Mouse (Mus musculus): ENCODE data around the gene Hmgn2. TPM values are rescaled to one million over a fixed set of nuclear protein-coding genes. Genes with fewer than 3 reads are reported as not detected.
"Not testable (repeated sequence)": the region's sequence is repeated elsewhere in the genome, so short reads cannot be mapped to it uniquely, and the experiment has no call there.

Hmgn2 gene
- total RNA-seq, 2 experiments from 2014 or later = 403 to 984 TPM

DNA sequence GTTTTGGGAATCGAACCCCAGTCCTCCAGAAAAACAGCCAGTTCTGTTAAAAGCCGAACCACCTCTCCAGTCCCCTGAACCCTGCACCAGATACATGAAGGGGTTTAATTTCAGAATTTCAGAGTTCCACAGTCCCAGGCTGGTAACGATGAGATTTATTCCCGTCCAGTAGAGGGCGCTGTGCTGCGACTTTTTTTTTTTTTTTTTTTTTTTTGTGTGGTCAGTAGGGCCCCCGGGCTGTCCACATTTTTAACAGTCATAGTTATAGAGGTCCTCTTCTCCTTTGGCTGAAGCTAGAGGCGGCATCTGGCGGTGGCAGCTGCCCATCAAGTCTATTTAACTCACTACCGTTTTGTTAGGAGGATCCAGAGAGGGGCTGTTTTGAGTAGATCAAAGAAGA is 37.1 kb downstream of the Hmgn2 start:
- ATAC-seq (replicated peaks; ENCODE audit: low FRiP score, poor library complexity, severe bottlenecking) = peak; percentile 63

DNA sequence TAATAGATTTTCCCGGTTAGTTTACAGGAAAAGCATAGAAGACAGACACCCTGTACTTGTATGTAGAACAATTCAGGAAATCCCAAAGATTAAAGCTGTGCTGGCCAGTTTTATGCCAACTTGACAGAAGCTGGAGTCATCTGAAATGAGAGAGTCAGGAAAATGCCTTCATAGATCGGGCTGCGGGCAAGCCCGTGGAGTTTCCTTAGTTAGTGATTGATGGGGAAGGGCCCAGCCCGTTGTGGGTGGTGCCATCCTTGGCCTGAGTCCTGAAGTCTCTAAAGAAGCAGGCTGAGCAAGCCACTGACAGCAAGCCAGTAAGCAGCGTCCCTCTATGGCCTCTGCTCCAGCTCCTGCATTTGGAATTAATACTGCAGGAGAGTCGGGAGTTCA is 39.2 kb downstream of the Hmgn2 start:
- ATAC-seq (replicated peaks; ENCODE audit: low FRiP score, poor library complexity, severe bottlenecking) = no peak

DNA sequence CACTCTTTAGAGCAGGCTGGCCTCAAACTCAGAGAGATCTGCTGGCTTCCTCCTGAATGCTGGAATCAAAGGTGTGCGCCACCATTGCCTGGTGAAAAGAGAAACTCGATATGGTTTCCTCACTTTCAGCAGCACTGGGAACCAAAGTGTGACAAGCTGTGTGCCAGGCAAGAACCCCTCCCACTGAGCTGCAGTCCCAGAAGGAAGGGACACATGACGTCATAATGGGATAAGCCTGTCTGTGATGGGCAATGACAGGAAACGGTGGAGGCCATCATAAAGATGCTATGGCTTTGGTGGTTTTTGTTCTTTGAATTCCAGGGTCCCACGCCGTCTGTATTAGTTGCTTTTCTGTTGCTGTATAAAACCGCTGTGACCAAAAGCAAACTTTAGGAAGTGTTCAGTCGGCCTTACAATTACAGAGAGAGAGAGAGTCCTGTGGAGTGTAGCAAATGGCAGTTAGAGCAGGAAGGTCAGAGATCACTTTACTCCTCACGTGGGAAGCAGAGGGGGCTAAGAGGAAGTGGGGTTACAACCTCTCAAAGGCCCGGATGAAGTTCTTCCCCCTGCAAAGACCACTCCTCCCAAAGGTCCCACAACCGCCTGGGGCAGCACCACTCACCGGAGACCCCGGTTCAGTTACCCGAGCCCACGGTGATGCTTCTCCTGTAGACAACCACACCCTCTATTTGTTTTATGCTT is 39.7 kb downstream of the Hmgn2 start:
- no peak for ATAC-seq (replicated peaks; ENCODE audit: low FRiP score, poor library complexity, severe bottlenecking)

DNA sequence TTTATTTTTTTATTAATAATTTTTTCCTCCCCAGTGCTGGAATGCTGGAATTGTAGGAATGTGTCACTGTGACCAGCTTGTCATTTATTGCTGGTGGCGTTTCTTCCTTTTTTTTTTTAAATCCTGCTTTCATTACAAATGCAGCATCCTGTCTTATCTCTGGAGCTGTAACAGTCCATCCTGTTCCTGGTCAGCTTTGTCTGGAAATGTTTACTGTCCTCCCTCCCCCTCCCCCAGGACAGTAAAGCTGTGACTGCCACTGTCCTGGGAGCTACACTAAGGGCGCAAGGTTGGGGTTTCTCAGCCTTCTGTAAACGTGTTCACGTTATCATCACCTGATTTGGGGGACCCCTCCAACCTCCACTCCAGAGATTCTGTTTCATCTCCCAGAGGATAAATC is 43.2 kb downstream of the Hmgn2 start:
- ATAC-seq (replicated peaks; ENCODE audit: low FRiP score, poor library complexity, severe bottlenecking) = no peak

DNA sequence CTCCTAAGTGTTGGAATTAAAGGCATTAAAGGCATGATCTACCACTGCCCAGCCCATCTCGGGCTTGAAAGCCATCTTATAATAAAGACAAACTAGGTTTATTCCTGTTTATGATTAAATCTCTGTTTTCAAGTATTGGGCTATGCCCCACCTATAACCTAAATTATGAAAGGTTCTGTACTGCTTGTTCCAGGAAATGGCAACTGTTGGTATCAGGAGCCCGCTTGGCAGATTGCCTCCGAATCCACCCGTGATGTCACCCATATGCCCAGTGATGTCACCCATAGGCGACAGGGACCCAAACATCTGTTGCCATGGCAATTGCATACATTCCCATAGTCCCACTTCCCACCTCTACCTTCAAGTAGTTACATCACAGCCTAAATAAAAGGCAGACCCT is 44.7 kb downstream of the Hmgn2 start:
- ATAC-seq (replicated peaks; ENCODE audit: low FRiP score, poor library complexity, severe bottlenecking) = no peak

DNA sequence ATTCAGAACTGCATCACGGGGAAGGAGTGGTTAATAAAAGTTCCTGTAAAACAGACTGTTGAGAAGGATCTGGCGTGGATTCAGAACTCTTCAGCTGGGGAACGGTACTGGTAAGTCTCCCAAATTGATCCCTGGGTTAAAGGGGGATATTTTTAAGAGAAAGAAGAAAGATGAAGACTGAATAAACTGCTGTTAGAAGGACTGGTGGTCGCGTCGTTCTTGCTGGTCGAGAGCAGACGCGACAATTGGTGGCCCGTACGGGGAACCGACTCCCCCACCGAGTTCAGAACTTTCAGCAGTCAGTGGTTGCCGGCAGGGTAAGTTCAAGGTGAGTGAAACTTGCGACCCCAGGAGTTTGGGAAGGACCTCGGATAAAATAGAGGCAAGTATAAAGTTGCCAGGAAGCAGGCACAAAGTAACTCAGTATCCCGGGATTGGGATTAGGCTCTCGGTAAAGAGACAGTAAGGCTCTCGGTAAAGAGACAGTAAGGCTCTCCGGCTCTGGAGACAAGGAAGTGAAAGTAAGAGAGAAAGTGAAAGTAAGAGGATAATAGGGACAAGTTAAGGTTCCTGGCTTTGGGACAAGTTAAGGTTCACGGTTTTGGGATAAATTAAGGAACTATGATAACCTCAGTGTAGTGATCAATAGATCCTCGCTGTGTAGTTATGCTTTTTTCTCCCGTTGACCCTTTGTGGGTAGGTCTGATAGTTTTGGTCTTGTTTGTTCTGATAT is 50.2 kb downstream of the Hmgn2 start:
- not testable (repeated sequence) for ATAC-seq (replicated peaks; ENCODE audit: low FRiP score, poor library complexity, severe bottlenecking)

Other genes with a start within 250 kb of the Hmgn2 start
- gene Arid1a, start 211.9 kb downstream of the Hmgn2 start, total RNA-seq (2015; ENCODE audit: low replicate concordance) = 31.1 and 41.2 TPM in 2 replicates
- 21.9 and 27.2 TPM in 2 replicates for gene Arid1a, start 211.9 kb downstream of the Hmgn2 start, total RNA-seq (2017; ENCODE audit: low replicate concordance)
- gene Rps6ka1, start 80.9 kb downstream of the Hmgn2 start, total RNA-seq (2015; ENCODE audit: low replicate concordance) = 40.0 and 40.1 TPM in 2 replicates
- 67.2 and 89.1 TPM in 2 replicates for gene Rps6ka1, start 80.9 kb downstream of the Hmgn2 start, total RNA-seq (2017; ENCODE audit: low replicate concordance)
- 9.6 and 17.3 TPM in 2 replicates for gene Dhdds, start 32.3 kb upstream of the Hmgn2 start, total RNA-seq (2015; ENCODE audit: low replicate concordance)
- 6.6 and 12.2 TPM in 2 replicates for gene Dhdds, start 32.3 kb upstream of the Hmgn2 start, total RNA-seq (2017; ENCODE audit: low replicate concordance)
- gene Lin28a, start 50.2 kb upstream of the Hmgn2 start, total RNA-seq (2015; ENCODE audit: low replicate concordance) = 3.3 TPM in 1 of 2 replicates, not detected in the other
- gene Lin28a, start 50.2 kb upstream of the Hmgn2 start, total RNA-seq (2017; ENCODE audit: low replicate concordance) = 6.4 and 8.9 TPM in 2 replicates
- gene Zfp683, start 85.2 kb upstream of the Hmgn2 start, total RNA-seq (2015; ENCODE audit: low replicate concordance) = not detected in 2 replicates
- not detected in 2 replicates for gene Zfp683, start 85.2 kb upstream of the Hmgn2 start, total RNA-seq (2017; ENCODE audit: low replicate concordance)
- not detected in 2 replicates for gene Crybg2, start 92.2 kb upstream of the Hmgn2 start, total RNA-seq (2015; ENCODE audit: low replicate concordance)
- gene Crybg2, start 92.2 kb upstream of the Hmgn2 start, total RNA-seq (2017; ENCODE audit: low replicate concordance) = not detected in 2 replicates
- gene Cd52, start 126.4 kb upstream of the Hmgn2 start, total RNA-seq (2015; ENCODE audit: low replicate concordance) = 324 and 347 TPM in 2 replicates
- gene Cd52, start 126.4 kb upstream of the Hmgn2 start, total RNA-seq (2017; ENCODE audit: low replicate concordance) = 146 and 324 TPM in 2 replicates
- 0.84 TPM in 1 of 2 replicates, not detected in the other for gene Ubxn11, start 133.9 kb upstream of the Hmgn2 start, total RNA-seq (2015; ENCODE audit: low replicate concordance)
- 2.4 TPM in 1 of 2 replicates, not detected in the other for gene Ubxn11, start 133.9 kb upstream of the Hmgn2 start, total RNA-seq (2017; ENCODE audit: low replicate concordance)
- gene Sh3bgrl3, start 160.1 kb upstream of the Hmgn2 start, total RNA-seq (2015; ENCODE audit: low replicate concordance) = 231 and 242 TPM in 2 replicates
- gene Sh3bgrl3, start 160.1 kb upstream of the Hmgn2 start, total RNA-seq (2017; ENCODE audit: low replicate concordance) = 56.2 and 119 TPM in 2 replicates
- 20.3 and 29.2 TPM in 2 replicates for gene Cep85, start 218.5 kb upstream of the Hmgn2 start, total RNA-seq (2015; ENCODE audit: low replicate concordance)
- 50.7 and 68.1 TPM in 2 replicates for gene Cep85, start 218.5 kb upstream of the Hmgn2 start, total RNA-seq (2017; ENCODE audit: low replicate concordance)
- gene Gm7534, start 234.4 kb upstream of the Hmgn2 start, total RNA-seq (2015; ENCODE audit: low replicate concordance) = not detected in 2 replicates
- not detected in 2 replicates for gene Gm7534, start 234.4 kb upstream of the Hmgn2 start, total RNA-seq (2017; ENCODE audit: low replicate concordance)

Measured in erythroblast, adult 5-6 weeks (primary cell).